Mouse (Mus musculus): ENCODE measurements around the gene Il1f9. TPM values are rescaled to one million over a fixed set of nuclear protein-coding genes. Genes with fewer than 3 reads are reported as not detected.
"Not testable (repeated sequence)": the region's sequence is repeated elsewhere in the genome, so short reads cannot be mapped to it uniquely, and the experiment has no call there.

Gene Il1f9
- total RNA-seq (2021): not detected

- DNase-seq (ENCODE audit: low spot score in 2 of 2): no peak
- intact Hi-C loops (cut with DNase I): no loop called here
These were observed at the start of gene Il1f9 for GRCm38 (mm10) chr2:24186176-24186575. Gene Il1f9 (plus strand): TSS chr2:24186476.

- intact Hi-C loops (cut with DNase I): no loop called here
These were observed 33.4 kb upstream of the Il1f9 start, which contains the start of gene Il1f8 for GRCm38 (mm10) chr2:24152861-24153260. Gene Il1f8 (plus strand): TSS chr2:24153161.

GRCm38 (mm10) chr2:24181683-24182331, 4.5 kb upstream of the Il1f9 start:
- intact Hi-C loops (cut with DNase I): loop anchor here (5.0 kb wide), 1 partner anchor 865 kb away; no protein-coding TSS in a partner anchor
- peak; percentile 27 to 33 for DNase-seq (ENCODE audit: low spot score in 2 of 2)

More at GRCm38 (mm10) chr2:24152861-24153260, 33.4 kb upstream of the Il1f9 start, which contains the start of gene Il1f8:
- no peak for DNase-seq (ENCODE audit: low spot score in 2 of 2)

GRCm38 (mm10) chr2:24182423-24183147, 3.7 kb upstream of the Il1f9 start:
- not testable (repeated sequence) for DNase-seq (ENCODE audit: low spot score in 2 of 2)
- intact Hi-C loops (cut with DNase I): loop anchor here (5.0 kb wide), 1 partner anchor 865 kb away; no protein-coding TSS in a partner anchor

- intact Hi-C loops (cut with DNase I): loop anchor here (5.0 kb wide), 1 partner anchor 867 kb away; no protein-coding TSS in a partner anchor
- not testable (repeated sequence) for DNase-seq (ENCODE audit: low spot score in 2 of 2)
These were observed 2.2 kb upstream of the Il1f9 start for GRCm38 (mm10) chr2:24184092-24184491.

GRCm38 (mm10) chr2:24187585-24187984, 1.3 kb downstream of the Il1f9 start:
- no peak for DNase-seq (ENCODE audit: low spot score in 2 of 2)
- intact Hi-C loops (cut with DNase I): no loop called here

- intact Hi-C loops (cut with DNase I): no loop called here
- no peak for DNase-seq (ENCODE audit: low spot score in 2 of 2)
These were observed 1.9 kb downstream of the Il1f9 start for GRCm38 (mm10) chr2:24188189-24188588.

GRCm38 (mm10) chr2:24215118-24215517, 28.8 kb downstream of the Il1f9 start, which contains the start of gene Il1f6:
Gene Il1f6 (plus strand): TSS chr2:24215418.
- intact Hi-C loops (cut with DNase I): no loop called here
- DNase-seq (ENCODE audit: low spot score in 2 of 2): no peak

GRCm38 (mm10) chr2:24227191-24227590, 40.9 kb downstream of the Il1f9 start:
- intact Hi-C loops (cut with DNase I): no loop called here
- DNase-seq (ENCODE audit: low spot score in 2 of 2): no peak

Other genes starting within 250 kb of the Il1f9 start
- 10 to 100 TPM; 23.0 to 24.5 TPM for gene Hnmt, start 137.1 kb upstream of the Il1f9 start, total RNA-seq (2021)
- gene Tbpl2, start 89.9 kb upstream of the Il1f9 start, total RNA-seq (2021): not detected
- not detected for gene Il1f8, start 33.3 kb upstream of the Il1f9 start, total RNA-seq (2021)
- not detected for gene Il1f6, start 28.9 kb downstream of the Il1f9 start, total RNA-seq (2021)
- under 1 TPM in 1 of 2 experiments, not detected in 1; 0.44 TPM for gene Il1f5, start 90.5 kb downstream of the Il1f9 start, total RNA-seq (2021)
- gene Il1f10, start 104.7 kb downstream of the Il1f9 start, total RNA-seq (2021): not detected
- not detected for gene Il1rn, start 150.4 kb downstream of the Il1f9 start, total RNA-seq (2021)
- 1 to 10 TPM; 2.1 to 3.0 TPM for gene Psd4, start 181.1 kb downstream of the Il1f9 start, total RNA-seq (2021)